Mouse (Mus musculus) embryonic stem cell, embryonic (primary cell): ENCODE results near the gene Cys1.

Experiments used
- CTCF ChIA-PET, 4 experiments: fragments of 300-600 bp in 2 of 4; fragments of 350-600 bp in 2 of 4; sonication (Branson Sonifier 250); formaldehyde crosslinking; loops; one replicate each; lab custom pipeline; 2022; ENCODE audit warnings: inconsistent platforms in 2 of 4; lab: Charles Lee
- POLR2A ChIA-PET, 4 experiments: fragments of 300-600 bp in 2 of 4; fragments of 350-600 bp in 2 of 4; sonication (Branson Sonifier 250); formaldehyde crosslinking; loops; one replicate each; lab custom pipeline; 2022; ENCODE audit warnings: antibody characterized with exemption in 4 of 4, inconsistent platforms in 1 of 4; lab: Charles Lee

Cys1 gene

DNA sequence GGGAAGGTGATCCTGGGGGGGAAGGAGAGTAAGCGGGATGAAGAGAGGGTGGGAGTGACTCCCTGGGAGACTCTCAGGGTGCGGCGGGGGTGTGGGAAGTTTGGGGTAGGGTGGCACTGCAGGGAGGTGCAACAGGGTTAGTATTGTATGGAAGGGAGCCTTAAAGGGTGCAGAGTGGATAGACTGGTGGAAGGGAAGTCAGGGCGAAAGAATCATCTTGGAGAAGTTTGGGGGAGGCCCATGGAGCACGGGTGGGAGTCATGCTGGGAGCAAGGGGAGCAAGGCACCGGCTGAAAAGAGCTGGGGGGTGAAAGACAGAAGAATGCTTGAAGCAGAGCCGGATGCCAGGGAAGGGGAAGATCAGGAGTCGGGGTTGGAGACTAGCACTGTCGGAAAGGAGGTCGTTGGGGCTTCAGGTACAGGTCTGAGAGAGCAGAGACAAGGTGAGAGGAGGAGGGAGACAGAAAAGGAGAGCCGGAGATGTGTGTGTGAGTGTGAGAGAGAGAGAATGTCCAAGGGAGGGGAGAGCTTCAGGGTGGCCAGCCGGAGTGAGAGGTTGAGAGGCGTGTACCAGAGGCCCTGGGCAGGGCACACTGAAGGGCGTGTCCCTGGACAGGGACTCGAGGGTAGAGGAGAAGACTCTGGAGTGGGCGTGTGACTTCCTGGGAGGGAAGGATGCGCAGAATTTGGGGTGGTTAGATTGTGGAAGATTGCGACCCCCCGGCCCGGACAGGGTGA is at the start of gene Cys1:
TSS of gene Cys1 (minus strand) at position 528 of the 738 bp plus-strand sequence.
- ChIA-PET CTCF (interaction anchor here in 3 of 4 experiments (0.6 to 2.0 kb wide), 5 partner anchors 15 to 211 kb away, joined by 3 to 13 read pairs (median 6); no protein-coding TSS in a partner anchor), POLR2A (interaction anchor here in 2 of 4 experiments (0.6 to 1.5 kb wide), 5 partner anchors 9 to 30 kb away, joined by 3 to 10 read pairs (median 8); no protein-coding TSS in a partner anchor)

- POLR2A ChIA-PET: interaction anchor here (0.6 to 3.0 kb wide), 19 partner anchors 9 to 221 kb away, joined by 3 to 51 read pairs (median 5); partner anchors contain the start of genes Rrm2 (in 2 of the 4) and Mboat2 (in 1 of the 4)
- CTCF ChIA-PET: interaction anchor here (0.6 to 1.8 kb wide), 22 partner anchors 9 to 253 kb away, joined by 3 to 9 read pairs (median 4); partner anchors contain the start of gene Rrm2 (in 1 of the 4)
These were observed 42.8 kb upstream of the Cys1 start for GRCm38 (mm10) chr12:24724369-24724768.

DNA sequence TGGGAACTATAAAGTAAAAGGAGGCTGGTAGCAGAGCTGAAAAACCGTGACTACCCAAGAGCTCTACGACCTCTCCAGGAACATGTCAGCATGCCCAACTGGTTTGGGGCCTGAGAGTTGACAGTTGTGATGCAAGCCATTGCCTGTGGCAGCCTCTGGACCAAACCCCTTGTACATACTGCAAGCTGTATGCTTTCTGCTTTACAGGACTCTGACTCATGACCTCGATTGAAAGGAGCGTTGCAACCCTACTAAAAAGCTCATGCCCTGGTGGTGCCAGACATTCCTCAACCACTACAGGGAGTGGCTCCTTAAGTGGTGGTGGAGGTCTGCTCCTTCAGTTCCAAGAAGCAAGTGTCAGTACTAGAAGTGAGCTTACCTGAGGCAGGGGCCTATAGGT is 42.2 kb upstream of the Cys1 start:
- POLR2A ChIA-PET: interaction anchor here (0.5 to 3.0 kb wide), 20 partner anchors 9 to 375 kb away, joined by 3 to 51 read pairs (median 5); partner anchors contain the start of genes Rrm2 (in 2 of the 4) and Mboat2 (in 1 of the 4)
- CTCF ChIA-PET: interaction anchor here (0.6 to 1.8 kb wide), 21 partner anchors 8 to 253 kb away, joined by 3 to 9 read pairs (median 4); partner anchors contain the start of gene Rrm2 (in 1 of the 4)

- POLR2A ChIA-PET: interaction anchor here (0.5 to 3.0 kb wide), 15 partner anchors 9 to 375 kb away, joined by 3 to 51 read pairs (median 6); partner anchors contain the start of genes Rrm2 (in 2 of the 4) and Mboat2 (in 1 of the 4)
These were observed 41.8 kb upstream of the Cys1 start for GRCm38 (mm10) chr12:24723434-24723833.

DNA sequence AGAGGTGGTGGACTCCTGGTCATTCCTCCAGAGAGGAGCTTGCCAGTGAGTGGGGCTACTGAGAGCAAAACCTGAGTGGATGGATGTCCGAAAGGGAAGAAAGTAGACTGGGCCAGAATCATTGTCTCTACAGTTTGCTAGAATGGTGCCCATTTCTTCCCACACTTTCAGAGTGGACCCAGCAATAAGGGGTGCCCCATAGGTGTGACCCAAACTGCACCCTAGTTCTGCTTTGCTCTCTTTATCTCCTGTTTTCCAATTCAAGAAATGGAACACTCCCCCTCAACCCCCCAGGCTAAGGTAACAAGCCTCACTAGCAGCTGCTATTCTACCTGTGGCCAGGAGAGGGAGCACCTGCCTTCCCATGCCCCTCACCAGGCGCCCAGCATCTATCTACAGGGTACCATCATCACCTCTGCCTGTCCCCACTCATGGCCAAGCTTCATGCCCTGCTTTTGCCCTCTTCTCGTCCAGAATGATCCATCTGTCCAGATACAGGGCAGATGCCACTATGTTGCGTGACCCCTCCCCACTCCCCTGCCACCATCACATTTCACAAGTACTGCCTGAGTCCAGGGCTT is 35.2 kb upstream of the Cys1 start:
- POLR2A ChIA-PET: interaction anchor here (0.6 to 5.9 kb wide), 23 partner anchors 7 to 341 kb away, joined by 3 to 39 read pairs (median 4); partner anchors contain the start of genes Rrm2 (in 3 of the 4) and Mboat2 (in 2 of the 4)
- CTCF ChIA-PET: interaction anchor here (0.6 to 5.8 kb wide), 35 partner anchors 8 to 468 kb away, joined by 3 to 72 read pairs (median 4); partner anchors contain the start of genes Rrm2 (in 2 of the 4), Kidins220 (in 1 of the 4) and Mboat2 (in 1 of the 4)

More at GRCm38 (mm10) chr12:24723434-24723833, 41.8 kb upstream of the Cys1 start:
- CTCF ChIA-PET: interaction anchor here in 3 of 4 experiments (0.6 to 1.8 kb wide), 8 partner anchors 8 to 227 kb away, joined by 3 to 5 read pairs (median 4); no protein-coding TSS in a partner anchor

DNA sequence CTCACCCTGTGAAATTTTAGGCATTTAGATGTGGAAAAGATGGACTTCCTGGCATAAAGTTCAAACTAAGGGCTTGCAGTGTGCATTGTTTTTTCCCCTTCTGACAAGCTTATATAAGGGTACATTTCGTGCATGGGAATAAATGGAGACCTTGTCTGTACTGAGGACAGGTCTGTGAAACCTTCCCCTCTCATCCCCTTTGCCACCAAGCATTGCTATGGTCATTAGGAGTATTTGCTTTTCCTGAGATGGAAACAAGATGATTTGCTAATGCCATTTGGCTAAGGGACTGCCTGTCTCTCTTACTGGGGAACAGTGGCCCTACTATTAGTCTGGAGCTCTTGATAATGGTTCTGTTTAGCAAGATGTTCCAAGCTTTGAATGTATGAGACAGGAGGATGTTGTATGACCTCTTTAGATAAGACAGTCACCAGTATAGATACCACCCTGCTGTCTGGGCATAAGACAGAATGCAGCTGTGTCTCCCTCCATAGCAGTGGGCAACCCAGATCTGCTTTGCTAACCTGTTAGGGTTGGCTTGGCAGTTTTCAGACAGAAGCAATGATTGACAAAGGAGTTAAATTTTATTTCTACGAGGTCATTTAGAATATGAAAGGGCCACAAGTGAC is 33.8 kb upstream of the Cys1 start:
- ChIA-PET CTCF (interaction anchor here in 3 of 4 experiments (0.9 to 5.8 kb wide), 7 partner anchors 9 to 260 kb away, joined by 3 to 72 read pairs (median 10); partner anchors contain the start of gene Kidins220 (in 1 of the 3)), POLR2A (interaction anchor here in 3 of 4 experiments (0.6 to 5.9 kb wide), 16 partner anchors 7 to 381 kb away, joined by 3 to 39 read pairs (median 4); partner anchors contain the start of genes Rrm2 (in 3 of the 3), Kidins220 (in 1 of the 3) and Mboat2 (in 1 of the 3))

DNA sequence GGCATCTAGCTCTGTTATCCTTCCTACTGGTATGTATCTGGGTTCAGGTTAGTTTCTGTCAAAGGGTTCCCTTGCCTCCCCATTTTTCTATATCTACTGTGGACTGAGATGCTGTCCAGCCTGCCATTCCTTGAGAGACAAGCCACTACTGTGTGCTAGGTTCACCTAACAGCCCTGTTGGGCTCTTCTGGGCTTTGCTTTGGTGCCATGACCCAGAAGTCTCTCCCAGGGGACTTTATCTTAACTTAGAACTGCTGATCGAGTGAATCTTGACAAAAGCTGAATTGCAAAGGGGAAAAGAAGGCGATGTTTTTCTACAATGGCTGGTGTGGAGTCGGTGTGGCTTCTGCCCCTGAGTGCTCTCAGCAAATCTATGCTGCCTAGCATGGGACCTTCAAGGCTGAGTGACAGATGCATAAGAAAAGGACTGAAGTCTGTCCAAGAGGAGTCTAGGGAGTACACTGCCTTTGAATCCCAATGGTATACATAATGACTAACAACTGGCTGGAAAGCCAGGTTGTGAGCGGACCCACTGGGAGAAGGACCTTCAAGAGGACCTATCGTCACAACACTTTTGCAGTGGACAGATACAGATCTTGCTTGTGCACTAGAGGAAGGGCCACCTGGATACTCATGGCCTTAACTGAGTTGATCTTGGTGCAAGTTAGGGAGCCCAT is 33.1 kb upstream of the Cys1 start:
- ChIA-PET CTCF (interaction anchor here in 3 of 4 experiments (0.6 to 5.8 kb wide), 7 partner anchors 9 to 236 kb away, joined by 3 to 72 read pairs (median 3); no protein-coding TSS in a partner anchor), POLR2A (interaction anchor here (0.6 to 5.9 kb wide), 21 partner anchors 7 to 382 kb away, joined by 3 to 39 read pairs (median 3); partner anchors contain the start of genes Rrm2 (in 2 of the 4), Kidins220 (in 1 of the 4) and Mboat2 (in 1 of the 4))

GRCm38 (mm10) chr12:24712396-24712795 is 30.8 kb upstream of the Cys1 start:
- ChIA-PET CTCF (interaction anchor here in 1 of 4 experiments (1.0 to 2.5 kb wide), 2 partner anchors 238 kb away, joined by 6 to 8 read pairs; no protein-coding TSS in a partner anchor), POLR2A (interaction anchor here in 1 of 4 experiments (3.1 to 6.2 kb wide), 2 partner anchors 11 to 34 kb away, joined by 10 to 51 read pairs; no protein-coding TSS in a partner anchor)

DNA sequence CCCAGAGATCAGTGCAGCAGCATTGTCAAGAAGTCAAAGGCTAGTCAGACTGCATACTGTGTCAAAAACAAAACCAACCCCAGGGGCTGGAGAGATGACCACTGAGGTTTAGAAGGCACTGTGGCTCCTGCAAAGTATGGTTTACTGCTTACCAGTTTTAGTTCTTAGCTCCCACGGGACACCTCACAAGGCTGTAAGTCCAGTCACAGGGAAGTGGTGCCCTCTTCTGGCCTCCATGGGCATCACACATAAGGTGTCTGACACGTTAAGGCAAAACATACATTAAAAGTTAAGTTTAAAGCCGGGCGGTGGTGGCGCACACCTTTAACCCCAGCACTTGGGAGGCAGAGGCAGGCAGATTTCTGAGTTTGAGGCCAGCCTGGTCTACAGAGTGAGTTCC is 29.1 kb upstream of the Cys1 start:
- ChIA-PET POLR2A (interaction anchor here in 3 of 4 experiments (0.6 to 7.9 kb wide), 21 partner anchors 9 to 385 kb away, joined by 3 to 65 read pairs (median 4); partner anchors contain the start of genes Klf11 (in 2 of the 3), Grhl1 (in 1 of the 3) and Kidins220 (in 1 of the 3)), CTCF (interaction anchor here in 3 of 4 experiments (0.6 to 3.3 kb wide), 14 partner anchors 13 to 265 kb away, joined by 3 to 43 read pairs (median 4); partner anchors contain the start of gene Mboat2 (in 1 of the 3))

DNA sequence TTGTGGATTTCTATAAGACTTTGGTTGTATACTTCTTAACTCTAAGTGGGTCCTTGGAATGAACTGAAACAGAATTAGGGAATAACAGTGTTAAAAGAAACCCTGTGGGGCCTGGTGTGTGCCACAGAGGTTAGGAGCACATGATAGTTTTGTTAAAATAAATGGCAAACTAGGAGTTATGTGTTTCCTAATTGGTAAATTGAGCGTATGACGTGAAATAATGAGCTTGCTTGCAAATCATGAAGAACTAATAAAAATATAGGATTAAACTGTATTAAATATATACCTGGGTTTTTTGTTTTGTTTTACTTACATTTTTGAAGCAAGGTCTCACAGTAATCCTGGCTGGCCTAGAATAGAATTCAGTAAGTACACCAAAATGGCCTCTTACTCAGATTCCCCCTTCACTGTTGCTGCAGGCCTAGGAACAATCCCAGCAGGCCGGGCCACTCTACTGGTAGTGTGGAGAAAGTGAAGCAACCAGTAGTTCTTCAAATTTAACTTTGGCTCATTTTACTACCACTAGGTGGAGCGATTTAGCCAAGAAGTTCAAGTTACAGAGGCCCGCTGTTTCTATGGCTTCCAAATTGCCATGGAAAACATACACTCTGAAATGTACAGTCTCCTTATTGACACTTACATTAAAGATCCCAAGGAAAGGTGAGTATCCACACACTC is 28.4 kb upstream of the Cys1 start:
- CTCF ChIA-PET: interaction anchor here (0.6 to 3.8 kb wide), 22 partner anchors 8 to 373 kb away, joined by 3 to 43 read pairs (median 4); partner anchors contain the start of genes Kidins220 (in 1 of the 4) and Mboat2 (in 1 of the 4)
- POLR2A ChIA-PET: interaction anchor here in 2 of 4 experiments (0.6 to 7.9 kb wide), 34 partner anchors 7 to 460 kb away, joined by 3 to 65 read pairs (median 6); partner anchors contain the start of genes Kidins220 (in 2 of the 2), Klf11 (in 2 of the 2), Grhl1 (in 1 of the 2) and Id2 (in 1 of the 2)

DNA sequence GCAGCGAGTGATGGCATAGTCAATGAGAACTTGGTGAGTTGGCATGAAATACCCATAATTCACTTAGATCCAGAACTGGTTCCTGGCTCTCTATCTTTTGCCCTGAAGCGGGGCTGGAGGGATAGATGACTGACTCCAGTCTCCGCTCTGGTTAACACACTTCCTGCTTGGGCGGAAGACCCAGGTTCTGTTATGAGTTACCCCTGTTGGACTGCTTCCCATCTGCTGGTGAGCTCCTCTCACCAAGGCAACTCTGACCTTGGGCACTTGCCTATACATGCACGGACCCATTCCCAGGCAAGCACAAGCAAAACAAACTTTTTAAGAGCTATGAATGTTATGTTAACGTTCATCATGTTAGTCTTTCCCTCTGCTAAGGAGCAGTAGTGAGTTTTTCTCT is 27.8 kb upstream of the Cys1 start:
- POLR2A ChIA-PET: interaction anchor here in 3 of 4 experiments (0.6 to 7.9 kb wide), 33 partner anchors 7 to 461 kb away, joined by 3 to 65 read pairs (median 6); partner anchors contain the start of genes Kidins220 (in 2 of the 3), Klf11 (in 2 of the 3), Grhl1 (in 1 of the 3) and Id2 (in 1 of the 3)
- CTCF ChIA-PET: interaction anchor here in 3 of 4 experiments (1.0 to 3.8 kb wide), 19 partner anchors 9 to 374 kb away, joined by 3 to 43 read pairs (median 6); partner anchors contain the start of gene Kidins220 (in 1 of the 3)

DNA sequence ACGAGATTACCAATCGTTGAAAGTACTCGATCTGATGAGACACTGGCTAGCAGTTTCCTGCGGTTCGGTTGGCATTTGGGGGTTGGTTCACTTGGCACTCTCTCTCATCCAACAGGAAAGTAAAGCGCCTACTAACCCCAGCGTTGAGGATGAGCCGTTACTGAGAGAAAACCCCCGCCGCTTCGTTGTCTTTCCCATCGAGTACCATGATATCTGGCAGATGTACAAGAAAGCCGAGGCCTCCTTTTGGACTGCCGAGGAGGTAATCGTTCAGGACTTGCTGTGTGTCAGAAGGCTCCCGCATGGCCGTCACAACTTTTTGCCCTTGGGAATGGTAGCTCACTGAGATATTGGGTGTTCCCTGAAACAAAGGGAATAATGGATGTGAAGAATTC is 27.2 kb upstream of the Cys1 start:
- CTCF ChIA-PET: interaction anchor here in 3 of 4 experiments (0.6 to 3.8 kb wide), 40 partner anchors 8 to 390 kb away, joined by 3 to 43 read pairs (median 4); partner anchors contain the start of gene Kidins220 (in 1 of the 3)
- POLR2A ChIA-PET: interaction anchor here (0.6 to 7.9 kb wide), 54 partner anchors 8 to 390 kb away, joined by 3 to 65 read pairs (median 4); partner anchors contain the start of genes Kidins220 (in 3 of the 4), Klf11 (in 3 of the 4), Cys1 (in 1 of the 4) and Grhl1 (in 1 of the 4)

DNA sequence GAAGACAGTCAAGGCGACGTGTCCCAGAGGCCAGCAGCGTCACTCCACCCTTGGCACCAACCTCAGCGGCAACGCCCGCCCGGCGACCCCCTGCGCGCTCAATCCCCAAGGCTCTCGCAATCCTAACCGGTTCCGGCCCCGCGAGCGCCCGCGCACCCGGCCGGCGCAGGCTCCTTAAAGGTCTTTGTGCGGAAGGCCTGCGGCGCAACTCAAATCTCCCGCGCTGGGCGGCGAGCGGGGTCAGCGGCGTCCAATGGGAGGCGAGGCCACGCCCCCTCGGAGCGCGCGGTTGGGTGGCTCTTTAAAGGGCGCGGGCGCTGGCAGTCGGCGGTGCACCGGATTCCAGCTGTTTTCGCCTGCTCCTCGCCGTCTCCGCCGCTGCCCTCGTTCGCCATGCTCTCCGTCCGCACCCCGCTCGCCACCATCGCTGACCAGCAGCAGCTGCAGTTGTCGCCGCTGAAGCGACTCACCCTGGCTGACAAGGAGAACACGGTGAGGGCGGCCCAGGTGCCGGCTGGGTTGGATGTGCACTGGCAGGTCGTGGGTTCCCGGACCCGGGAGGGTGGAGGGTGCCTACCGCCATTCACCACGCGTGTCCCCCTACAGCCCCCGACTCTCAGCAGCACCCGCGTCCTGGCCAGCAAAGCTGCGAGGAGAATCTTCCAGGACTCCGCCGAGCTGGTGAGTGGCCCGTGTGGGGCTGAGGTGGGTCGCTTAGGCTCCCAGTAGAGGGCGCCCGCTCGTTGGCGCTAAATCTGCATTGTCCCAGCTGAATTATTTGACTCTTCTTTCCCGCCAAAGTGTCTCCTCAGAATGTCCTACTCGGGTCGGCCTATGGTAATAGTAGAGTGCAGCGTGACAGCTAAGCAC is 26.6 kb upstream of the Cys1 start, which contains the start of gene Rrm2:
TSS of gene Rrm2 (plus strand) at position 288 of the 870 bp plus-strand sequence.
- ChIA-PET CTCF (interaction anchor here (0.5 to 3.8 kb wide), 47 partner anchors 9 to 390 kb away, joined by 3 to 43 read pairs (median 3); partner anchors contain the start of gene Kidins220 (in 1 of the 4)), POLR2A (interaction anchor here (0.5 to 7.9 kb wide), 71 partner anchors 8 to 1249 kb away, joined by 3 to 65 read pairs (median 4); partner anchors contain the start of genes Kidins220 (in 3 of the 4), Klf11 (in 3 of the 4), Grhl1 (in 2 of the 4) and Cys1 (in 1 of the 4))

DNA sequence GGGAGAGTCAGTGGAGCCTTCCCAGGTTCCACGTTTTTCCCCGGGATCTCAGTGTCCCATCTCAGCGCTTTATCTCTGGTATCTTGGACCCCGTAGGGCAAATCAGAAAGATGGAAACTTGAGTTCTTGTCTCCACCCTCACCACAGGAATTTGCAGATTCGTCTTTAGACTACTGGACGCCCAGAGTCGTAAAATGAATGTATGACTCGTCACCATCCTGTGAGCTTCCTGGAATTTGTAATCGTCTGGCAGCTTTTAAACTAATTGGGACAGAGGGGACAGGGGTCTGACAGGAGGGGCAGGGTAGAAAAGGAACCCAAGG is 25.8 kb upstream of the Cys1 start:
- CTCF ChIA-PET: interaction anchor here (0.5 to 3.8 kb wide), 25 partner anchors 8 to 417 kb away, joined by 3 to 32 read pairs (median 5); no protein-coding TSS in a partner anchor
- POLR2A ChIA-PET: interaction anchor here (0.6 to 7.9 kb wide), 60 partner anchors 9 to 392 kb away, joined by 3 to 65 read pairs (median 4); partner anchors contain the start of genes Klf11 (in 3 of the 4), Grhl1 (in 2 of the 4), Mboat2 (in 2 of the 4) and Cys1 (in 1 of the 4)
